Mouse (Mus musculus) CD4-positive, CD25-positive, alpha-beta regulatory T cell, adult 9 weeks (primary cell): ENCODE data around the gene Gm26920. TPM values are rescaled to one million over a fixed set of nuclear protein-coding genes. Genes with fewer than 3 reads are reported as not detected.

ENCODE experiments used
- polyA plus RNA-seq: library from polyadenylated mRNA; unstranded; fragments of 100-300 nt; shearing (Covaris generic); gene quantifications from one replicate; pipeline ENCODE4 v1.2.1, GENCODE M21; 2017

Gene Gm26920
- 2.0 TPM for polyA plus RNA-seq

GRCm38 (mm10) chr7:30090092-30090969 is at the start of gene Gm26920, which contains the start of gene Zfp566:
Gm26920 (minus strand) TSS chr7:30090410.
Zfp566 (minus strand) TSS chr7:30090527.

GRCm38 (mm10) chr7:30121308-30122187 is 31.3 kb upstream of the Gm26920 start, which contains the start of gene Zfp382:
Zfp382 (plus strand) TSS chr7:30121942.

GRCm38 (mm10) chr7:30094646-30095429 is 4.6 kb upstream of the Gm26920 start, which contains the start of gene Zfp260:
Zfp260 (plus strand) TSS chr7:30094777.

GRCm38 (mm10) chr7:30072146-30073028 is 17.8 kb downstream of the Gm26920 start, which contains the start of gene Zfp82:
Zfp82 (minus strand) TSS chr7:30072900.

GRCm38 (mm10) chr7:30050882-30051548 is 39.2 kb downstream of the Gm26920 start, which contains the start of gene Zfp14:
Zfp14 (minus strand) TSS chr7:30051380.

Other genes with a start within 250 kb of the Gm26920 start
- 7.1 TPM for gene Zfp940, start 236.7 kb downstream of the Gm26920 start, polyA plus RNA-seq
- 15.7 TPM for gene Zfp420, start 230.4 kb downstream of the Gm26920 start, polyA plus RNA-seq
- gene Zfp27, start 183.8 kb downstream of the Gm26920 start, polyA plus RNA-seq, result 5.9 TPM
- 0.99 TPM for gene Zfp383, start 182.2 kb downstream of the Gm26920 start, polyA plus RNA-seq
- gene Zfp74, start 136.3 kb downstream of the Gm26920 start, polyA plus RNA-seq, result 7.3 TPM
- 6.3 TPM for gene Zfp568, start 106.5 kb downstream of the Gm26920 start, polyA plus RNA-seq
- 7.1 TPM for gene Zfp14, start 39.0 kb downstream of the Gm26920 start, polyA plus RNA-seq
- 13.1 TPM for gene Zfp82, start 17.5 kb downstream of the Gm26920 start, polyA plus RNA-seq
- gene Zfp566, start 117 bp upstream of the Gm26920 start, polyA plus RNA-seq, result 14.8 TPM
- gene Zfp260, start 4.4 kb upstream of the Gm26920 start, polyA plus RNA-seq, result 95.2 TPM
- gene Zfp382, start 31.5 kb upstream of the Gm26920 start, polyA plus RNA-seq, result 15.8 TPM
- 33.9 TPM for gene Zfp146, start 79.3 kb upstream of the Gm26920 start, polyA plus RNA-seq
- gene Cox7a1, start 93.7 kb upstream of the Gm26920 start, polyA plus RNA-seq, result 1.5 TPM
- gene Capns1, start 108.4 kb upstream of the Gm26920 start, polyA plus RNA-seq, result 74.4 TPM
- 69.2 TPM for gene Polr2i, start 141.5 kb upstream of the Gm26920 start, polyA plus RNA-seq
- 134 TPM for gene Tbcb, start 141.9 kb upstream of the Gm26920 start, polyA plus RNA-seq
- gene Ovol3, start 145.3 kb upstream of the Gm26920 start, polyA plus RNA-seq, result not detected
- 0.69 TPM for gene Thap8, start 189.7 kb upstream of the Gm26920 start, polyA plus RNA-seq
- gene Wdr62, start 190.0 kb upstream of the Gm26920 start, polyA plus RNA-seq, result 5.3 TPM
- 4.2 TPM for gene Clip3, start 201.3 kb upstream of the Gm26920 start, polyA plus RNA-seq
- gene Alkbh6, start 218.3 kb upstream of the Gm26920 start, polyA plus RNA-seq, result 157 TPM
- gene Syne4, start 224.4 kb upstream of the Gm26920 start, polyA plus RNA-seq, result 13.5 TPM
- not detected for gene E130208F15Rik, start 231.3 kb upstream of the Gm26920 start, polyA plus RNA-seq
- gene Sdhaf1, start 233.5 kb upstream of the Gm26920 start, polyA plus RNA-seq, result 7.4 TPM